Mouse (Mus musculus): Measurements from ENCODE around the gene Dolpp1. TPM values are rescaled to one million over a fixed set of nuclear protein-coding genes. Genes with fewer than 3 reads are reported as not detected.

Gene Dolpp1
- polyA plus RNA-seq, 1 experiment: 19.4 TPM

DNA sequence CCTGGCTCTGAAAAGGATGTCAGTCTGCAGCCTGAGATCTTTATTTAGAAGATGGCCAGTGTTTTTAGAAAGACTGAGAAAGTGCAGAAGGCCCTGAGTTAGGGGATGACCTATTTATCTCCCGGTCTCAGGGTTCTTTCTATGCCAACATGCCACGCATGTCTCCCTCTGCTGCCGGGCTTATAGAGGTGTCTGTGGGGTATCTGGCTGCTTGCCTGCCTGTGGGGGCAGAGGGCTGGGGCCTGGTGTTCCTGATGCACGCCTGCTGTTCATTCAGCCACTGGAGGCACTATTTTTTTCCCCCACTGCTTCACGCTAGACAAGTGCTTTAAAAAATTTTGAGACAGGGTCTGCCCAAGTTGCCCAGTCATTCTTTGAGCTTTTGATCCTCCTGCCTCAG, 25.9 kb upstream of the Dolpp1 start:
- peaks cover 31% of the 10 kb centered on the region for H3K36me3 ChIP-seq (ENCODE audit: control insufficient read depth, insufficient read depth)
- H3K79me3 ChIP-seq (ENCODE audit: low read depth): peaks cover 19% of the 10 kb centered on the region
- no peak overlapping the region for H3ac ChIP-seq (ENCODE audit: control insufficient read depth, insufficient read length, low read depth)
- TF ChIP-seq MYOD1 (IDR thresholded peaks at IDR 0.05; ENCODE audit: control insufficient read depth, insufficient read length, low read depth) (no peak), CEBPB (IDR thresholded peaks at IDR 0.05; ENCODE audit: low read depth) (no peak), USF1 (IDR thresholded peaks at IDR 0.05; ENCODE audit: low read depth) (no peak), CTCF (IDR thresholded peaks at IDR 0.05; ENCODE audit: control insufficient read depth, insufficient read depth, insufficient read length) (no peak), MYOG (IDR thresholded peaks at IDR 0.05; ENCODE audit: control insufficient read depth, extremely low read depth, insufficient read length) (no peak), MAX (IDR thresholded peaks at IDR 0.05) (no peak), FOSL1 (IDR thresholded peaks at IDR 0.05; ENCODE audit: insufficient read depth, low read length, poor library complexity, severe bottlenecking) (no peak)
- no peaks in the 10 kb centered on the region for H3K27me3 ChIP-seq (ENCODE audit: control insufficient read depth, insufficient read depth, insufficient read length)
- H3K4me3 ChIP-seq (ENCODE audit: insufficient read depth, poor library complexity, severe bottlenecking): no peak overlapping the region
- peaks cover 36% of the 10 kb centered on the region for H3K79me2 ChIP-seq (ENCODE audit: control insufficient read depth, insufficient read depth)

DNA sequence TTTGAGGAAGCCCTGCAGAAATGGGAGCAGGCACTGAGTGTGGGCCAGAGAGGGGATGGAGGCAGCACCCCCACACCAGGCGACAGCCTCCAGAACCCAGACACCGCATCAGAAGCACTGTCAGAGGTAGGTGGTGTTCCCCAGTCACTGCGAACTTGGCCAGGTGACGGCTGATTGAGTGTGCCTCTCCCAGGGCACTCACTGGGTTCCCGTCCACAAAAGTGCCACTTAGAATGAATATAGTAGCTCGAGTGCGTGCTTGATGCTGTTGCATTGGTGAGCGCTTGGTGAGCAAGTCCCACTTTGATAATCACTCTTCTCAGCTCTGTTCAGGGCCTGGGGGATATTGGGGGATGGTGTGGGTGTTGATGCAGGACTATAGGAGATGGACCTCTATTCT, 20.5 kb upstream of the Dolpp1 start:
- H3K36me3 ChIP-seq (ENCODE audit: control insufficient read depth, insufficient read depth): peaks cover 62% of the 10 kb centered on the region

DNA sequence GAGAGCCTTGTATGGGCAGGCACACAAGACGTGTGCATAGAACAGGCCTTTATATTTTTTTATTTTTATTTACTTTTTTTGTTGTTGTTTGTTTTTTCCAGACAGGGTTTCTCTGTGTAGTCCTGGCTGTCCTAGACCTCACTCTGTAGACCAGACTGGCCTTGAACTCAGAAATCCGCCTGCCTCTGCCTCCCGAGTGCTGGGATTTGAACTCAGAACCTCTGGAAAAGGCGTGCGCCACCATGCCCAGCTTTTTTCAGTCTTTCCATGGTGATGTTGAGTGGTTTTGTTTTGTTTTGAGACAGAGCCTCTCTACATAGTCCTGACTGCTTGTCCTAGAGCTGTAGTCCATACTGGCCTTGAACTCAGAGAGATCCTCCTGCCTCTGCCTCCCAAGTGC, 19.3 kb upstream of the Dolpp1 start:
- no peak for TF ChIP-seq MYOG (IDR thresholded peaks at IDR 0.05; ENCODE audit: control insufficient read depth, extremely low read depth, insufficient read length)
- TF ChIP-seq MAX (IDR thresholded peaks at IDR 0.05): no peak
- TF ChIP-seq CEBPB (IDR thresholded peaks at IDR 0.05; ENCODE audit: low read depth): no peak
- no peaks in the 10 kb centered on the region for H3K79me3 ChIP-seq (ENCODE audit: low read depth)
- H3K36me3 ChIP-seq (ENCODE audit: control insufficient read depth, insufficient read depth): peaks cover 61% of the 10 kb centered on the region
- H3ac ChIP-seq (ENCODE audit: control insufficient read depth, insufficient read length, low read depth): no peak overlapping the region
- H3K4me3 ChIP-seq (ENCODE audit: insufficient read depth, poor library complexity, severe bottlenecking): no peak overlapping the region
- no peaks in the 10 kb centered on the region for H3K79me2 ChIP-seq (ENCODE audit: control insufficient read depth, insufficient read depth)
- no peaks in the 10 kb centered on the region for H3K27me3 ChIP-seq (ENCODE audit: control insufficient read depth, insufficient read depth, insufficient read length)

More for the DNA sequence above, 20.5 kb upstream of the Dolpp1 start:
- Histone ChIP-seq H3K79me3 (ENCODE audit: low read depth) (peaks cover 5% of the 10 kb centered on the region), H3ac (ENCODE audit: control insufficient read depth, insufficient read length, low read depth) (no peak overlapping the region), H3K4me3 (ENCODE audit: insufficient read depth, poor library complexity, severe bottlenecking) (no peak overlapping the region), H3K27me3 (ENCODE audit: control insufficient read depth, insufficient read depth, insufficient read length) (no peaks in the 10 kb centered on the region), H3K79me2 (ENCODE audit: control insufficient read depth, insufficient read depth) (peaks cover 11% of the 10 kb centered on the region)
- TF ChIP-seq USF1 (IDR thresholded peaks at IDR 0.05; ENCODE audit: low read depth) (no peak), MYOG (IDR thresholded peaks at IDR 0.05; ENCODE audit: control insufficient read depth, extremely low read depth, insufficient read length) (no peak), MYOD1 (IDR thresholded peaks at IDR 0.05; ENCODE audit: control insufficient read depth, insufficient read length, low read depth) (no peak), MAX (IDR thresholded peaks at IDR 0.05) (no peak), CEBPB (IDR thresholded peaks at IDR 0.05; ENCODE audit: low read depth) (no peak), CTCF (IDR thresholded peaks at IDR 0.05; ENCODE audit: control insufficient read depth, insufficient read depth, insufficient read length) (no peak), FOSL1 (IDR thresholded peaks at IDR 0.05; ENCODE audit: insufficient read depth, low read length, poor library complexity, severe bottlenecking) (no peak)

DNA sequence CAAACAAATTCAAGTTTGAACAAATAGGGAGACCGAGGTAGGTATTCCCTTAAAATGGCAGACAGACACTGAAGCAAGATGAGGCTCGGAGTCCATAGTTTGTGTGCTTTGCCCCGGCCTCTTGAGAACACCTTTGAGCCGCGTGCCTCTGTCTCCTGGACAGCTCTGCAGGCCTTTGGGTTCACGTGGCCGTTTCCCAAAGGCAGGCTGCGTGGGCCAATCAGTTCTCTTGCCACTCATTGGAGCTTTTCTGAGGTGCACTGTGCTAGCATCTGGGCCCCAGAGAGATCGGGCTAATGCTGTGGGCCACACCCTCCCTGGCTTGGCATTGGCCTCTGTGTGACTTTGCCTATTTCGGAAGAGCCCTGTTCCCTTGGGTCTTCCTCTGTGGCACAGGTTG, 16.2 kb upstream of the Dolpp1 start:
- H3K36me3 ChIP-seq (ENCODE audit: control insufficient read depth, insufficient read depth): peaks cover 57% of the 10 kb centered on the region
- H3K79me2 ChIP-seq (ENCODE audit: control insufficient read depth, insufficient read depth): no peaks in the 10 kb centered on the region
- no peaks in the 10 kb centered on the region for H3K79me3 ChIP-seq (ENCODE audit: low read depth)
- TF ChIP-seq CEBPB (IDR thresholded peaks at IDR 0.05; ENCODE audit: low read depth) (no peak), USF1 (IDR thresholded peaks at IDR 0.05; ENCODE audit: low read depth) (no peak), MAX (IDR thresholded peaks at IDR 0.05) (no peak), MYOG (IDR thresholded peaks at IDR 0.05; ENCODE audit: control insufficient read depth, extremely low read depth, insufficient read length) (no peak), CTCF (IDR thresholded peaks at IDR 0.05; ENCODE audit: control insufficient read depth, insufficient read depth, insufficient read length) (no peak), MYOD1 (IDR thresholded peaks at IDR 0.05; ENCODE audit: control insufficient read depth, insufficient read length, low read depth) (no peak), FOSL1 (IDR thresholded peaks at IDR 0.05; ENCODE audit: insufficient read depth, low read length, poor library complexity, severe bottlenecking) (no peak)
- H3K27me3 ChIP-seq (ENCODE audit: control insufficient read depth, insufficient read depth, insufficient read length): no peaks in the 10 kb centered on the region
- H3K4me3 ChIP-seq (ENCODE audit: insufficient read depth, poor library complexity, severe bottlenecking): no peak overlapping the region
- H3ac ChIP-seq (ENCODE audit: control insufficient read depth, insufficient read length, low read depth): no peak overlapping the region

DNA sequence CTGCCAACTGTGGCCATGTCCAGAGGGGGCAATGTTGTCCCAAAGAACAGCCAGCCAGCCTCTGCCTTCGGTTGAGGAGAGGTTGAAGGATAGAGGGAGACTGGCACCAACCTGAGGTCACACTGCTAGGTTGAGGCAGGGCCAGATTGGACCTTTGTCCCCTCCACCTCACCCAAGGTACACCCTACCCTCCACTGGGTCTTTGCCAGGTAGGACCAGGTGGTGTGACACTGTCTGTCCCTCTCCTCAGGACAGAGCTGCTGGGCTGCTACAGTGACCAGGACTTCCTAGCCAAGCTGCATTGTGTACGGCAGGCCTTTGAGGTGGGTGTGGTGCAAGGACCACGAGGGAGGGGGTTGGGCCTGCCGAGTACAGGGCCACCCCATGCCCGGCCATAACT, 14.3 kb upstream of the Dolpp1 start:
- Histone ChIP-seq H3K79me2 (ENCODE audit: control insufficient read depth, insufficient read depth) (no peaks in the 10 kb centered on the region), H3ac (ENCODE audit: control insufficient read depth, insufficient read length, low read depth) (no peak overlapping the region), H3K79me3 (ENCODE audit: low read depth) (no peaks in the 10 kb centered on the region), H3K27me3 (ENCODE audit: control insufficient read depth, insufficient read depth, insufficient read length) (no peaks in the 10 kb centered on the region), H3K36me3 (ENCODE audit: control insufficient read depth, insufficient read depth) (peaks cover 50% of the 10 kb centered on the region), H3K4me3 (ENCODE audit: insufficient read depth, poor library complexity, severe bottlenecking) (no peak overlapping the region)
- TF ChIP-seq CEBPB (IDR thresholded peaks at IDR 0.05; ENCODE audit: low read depth) (no peak), CTCF (IDR thresholded peaks at IDR 0.05; ENCODE audit: control insufficient read depth, insufficient read depth, insufficient read length) (no peak), MAX (IDR thresholded peaks at IDR 0.05) (no peak), MYOG (IDR thresholded peaks at IDR 0.05; ENCODE audit: control insufficient read depth, extremely low read depth, insufficient read length) (no peak), MYOD1 (IDR thresholded peaks at IDR 0.05; ENCODE audit: control insufficient read depth, insufficient read length, low read depth) (no peak), USF1 (IDR thresholded peaks at IDR 0.05; ENCODE audit: low read depth) (no peak), FOSL1 (IDR thresholded peaks at IDR 0.05; ENCODE audit: insufficient read depth, low read length, poor library complexity, severe bottlenecking) (no peak)

DNA sequence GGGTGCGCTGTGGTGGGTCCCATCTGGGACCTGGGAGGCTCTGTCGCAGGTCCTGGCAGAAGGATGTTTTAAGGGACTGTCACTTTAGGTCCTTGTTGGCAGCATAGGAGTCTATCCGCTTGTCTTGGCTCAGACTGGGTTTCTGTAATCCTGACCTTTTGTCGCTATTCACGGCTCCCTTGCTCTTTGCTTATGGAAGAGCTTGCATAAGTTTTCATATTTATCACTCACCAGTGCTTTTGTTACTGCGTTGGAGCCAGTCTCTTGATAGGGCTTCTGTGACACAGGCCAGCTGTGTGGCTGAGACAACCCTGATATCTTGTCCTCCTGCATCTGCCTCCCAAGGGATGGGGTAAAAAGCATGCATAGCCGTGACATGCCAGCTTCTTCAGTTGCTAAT, 12.7 kb upstream of the Dolpp1 start:
- Histone ChIP-seq H3ac (ENCODE audit: control insufficient read depth, insufficient read length, low read depth) (no peak overlapping the region), H3K79me3 (ENCODE audit: low read depth) (no peaks in the 10 kb centered on the region), H3K4me3 (ENCODE audit: insufficient read depth, poor library complexity, severe bottlenecking) (no peak overlapping the region), H3K27me3 (ENCODE audit: control insufficient read depth, insufficient read depth, insufficient read length) (no peaks in the 10 kb centered on the region), H3K36me3 (ENCODE audit: control insufficient read depth, insufficient read depth) (peaks cover 37% of the 10 kb centered on the region), H3K79me2 (ENCODE audit: control insufficient read depth, insufficient read depth) (no peaks in the 10 kb centered on the region)
- TF ChIP-seq MYOD1 (IDR thresholded peaks at IDR 0.05; ENCODE audit: control insufficient read depth, insufficient read length, low read depth) (no peak), FOSL1 (IDR thresholded peaks at IDR 0.05; ENCODE audit: insufficient read depth, low read length, poor library complexity, severe bottlenecking) (no peak), MAX (IDR thresholded peaks at IDR 0.05) (no peak), CTCF (IDR thresholded peaks at IDR 0.05; ENCODE audit: control insufficient read depth, insufficient read depth, insufficient read length) (no peak), MYOG (IDR thresholded peaks at IDR 0.05; ENCODE audit: control insufficient read depth, extremely low read depth, insufficient read length) (no peak), CEBPB (IDR thresholded peaks at IDR 0.05; ENCODE audit: low read depth) (no peak), USF1 (IDR thresholded peaks at IDR 0.05; ENCODE audit: low read depth) (no peak)

All from C2C12 (cell line).